Mouse (Mus musculus) megakaryocyte, embryonic 14.5 days (primary cell): ENCODE data around the gene Crtc3.

Source experiments
- FLI1 ChIP-seq: IDR thresholded peaks from 2 replicates; pipeline ENCODE4 v1.6.1; 2012; ENCODE audit warnings: low read length, inconsistent platforms, mixed read lengths
- GATA1 ChIP-seq: IDR thresholded peaks from 3 replicates; pipeline ENCODE4 v1.6.1; 2012; ENCODE audit warnings: mixed read lengths, low read length, inconsistent platforms, borderline replicate concordance

- TF ChIP-seq GATA1 (no peak), FLI1 (no peak)
Measured at GRCm38 (mm10) chr7:80638460-80638859, 50.2 kb downstream of the Crtc3 start.
